Mouse (Mus musculus) adrenal gland, postnatal 36 days (tissue): ENCODE measurements around the gene Trat1. TPM values are rescaled to one million over a fixed set of nuclear protein-coding genes. Genes with fewer than 3 reads are reported as not detected.

Experiments
- DNase-seq, 2 experiments: peaks; one replicate each; pipeline ENCODE4 v3.0.0; 2021; ENCODE audit warnings: mixed read lengths in 1 of 2
- long read RNA-seq, 2 experiments: library from polyadenylated mRNA; stranded (forward); transcript quantifications; one replicate each; pipeline ENCODE4 v2.0.0; 2021; ENCODE audit warnings: borderline sequencing depth in 2 of 2
- total RNA-seq, 2 experiments: library from RNA; stranded (reverse); gene quantifications; 2 replicates each; pipeline ENCODE4 v1.2.3; 2021

Trat1 gene
- not detected for total RNA-seq
- long read RNA-seq, experiment 1 = 0 reads
- long read RNA-seq, experiment 2 = 0 reads

GRCm38 (mm10) chr16:48771971-48772445, at the start of gene Trat1:
TSS of gene Trat1 (minus strand) at chr16:48772021.
- DNase-seq = no peak

GRCm38 (mm10) chr16:48818524-48818923, 46.7 kb upstream of the Trat1 start:
- DNase-seq = peak in 1 of 2 experiments; percentile 15

DNA sequence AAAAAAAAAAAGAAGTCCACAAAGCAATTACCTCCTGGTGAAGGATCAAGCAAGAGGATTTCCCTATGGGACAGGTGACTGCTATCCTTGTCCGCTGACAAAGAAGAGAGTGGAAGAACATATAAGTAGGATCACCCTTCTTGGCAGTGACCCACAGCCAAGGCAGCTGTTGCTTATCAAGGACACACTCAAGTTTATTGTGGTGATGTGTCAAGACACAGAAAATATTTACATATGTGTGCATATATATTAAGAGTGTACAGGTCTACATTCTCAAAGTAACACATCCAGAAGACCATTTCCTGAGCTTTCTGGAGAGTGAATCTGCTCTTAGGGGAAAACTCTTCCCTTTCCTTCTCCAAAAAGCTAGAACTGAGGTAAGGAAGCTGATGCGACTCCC, 44.9 kb upstream of the Trat1 start, which contains the start of gene Retnlb:
Gene Retnlb, plus strand, starts transcription at position 162 of the 400 bp plus-strand sequence.
- DNase-seq = no peak

- DNase-seq = no peak
These were observed 40.1 kb upstream of the Trat1 start for GRCm38 (mm10) chr16:48811881-48812436.

DNA sequence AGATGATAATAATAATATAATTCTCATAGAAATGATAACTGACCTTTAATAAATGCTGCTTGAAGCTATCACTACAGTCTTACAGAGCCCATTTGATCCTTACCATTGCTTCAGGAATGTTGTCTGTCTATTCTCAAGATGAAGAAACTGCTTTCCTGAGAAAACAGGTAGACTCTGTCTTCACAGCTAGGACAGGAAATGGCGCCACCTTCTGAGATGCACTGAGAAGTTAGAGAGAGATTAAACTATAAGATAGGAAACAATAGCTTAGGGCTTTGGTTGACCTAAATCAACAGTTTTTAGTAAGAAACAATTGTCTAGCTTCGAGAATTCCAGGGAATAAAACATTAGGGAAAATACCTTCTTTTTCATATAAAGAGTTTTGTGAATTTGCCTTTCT, 37.6 kb upstream of the Trat1 start:
- DNase-seq = peak; percentile 7 to 31

GRCm38 (mm10) chr16:48806521-48806920, 34.7 kb upstream of the Trat1 start:
- no peak for DNase-seq

DNA sequence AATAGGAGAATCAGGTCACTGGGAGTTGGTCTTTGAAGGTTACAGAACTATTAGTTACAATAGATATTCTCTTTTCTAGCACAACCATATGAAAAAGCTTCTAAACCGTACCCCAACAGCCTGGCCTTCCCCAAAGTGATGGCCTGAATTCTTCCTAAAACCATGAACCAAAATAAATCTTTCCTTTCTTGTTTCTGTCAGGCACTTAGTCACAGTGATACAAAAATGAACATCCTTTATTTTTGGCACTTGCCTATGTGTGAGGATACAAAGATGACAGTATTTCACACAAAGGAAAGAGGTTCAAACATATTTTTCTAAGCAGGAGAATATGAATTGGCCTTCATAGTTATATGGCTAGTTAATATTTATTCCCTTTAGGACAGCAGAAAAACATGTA, 33.6 kb upstream of the Trat1 start:
- DNase-seq = no peak

DNA sequence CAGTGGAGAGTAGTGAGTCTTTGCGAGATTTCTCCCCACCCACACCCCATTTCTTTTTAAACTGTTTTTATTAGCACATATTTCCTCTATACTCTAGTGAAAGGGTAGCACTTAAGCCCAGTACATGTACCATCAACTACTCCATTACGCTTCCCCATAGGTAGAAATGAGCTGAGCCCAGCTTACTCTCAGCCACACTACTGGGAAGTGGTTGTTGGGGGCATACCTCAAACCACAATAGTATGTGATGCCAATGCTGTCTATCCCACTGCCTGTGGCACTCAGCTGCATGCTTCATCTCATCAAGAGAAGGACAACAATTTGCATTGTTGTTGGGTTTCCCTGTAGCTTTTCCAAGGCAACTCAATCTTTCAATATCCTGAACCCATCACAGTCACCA, 29.1 kb upstream of the Trat1 start:
- DNase-seq = no peak

GRCm38 (mm10) chr16:48799470-48799869, 27.6 kb upstream of the Trat1 start:
- no peak for DNase-seq

DNA sequence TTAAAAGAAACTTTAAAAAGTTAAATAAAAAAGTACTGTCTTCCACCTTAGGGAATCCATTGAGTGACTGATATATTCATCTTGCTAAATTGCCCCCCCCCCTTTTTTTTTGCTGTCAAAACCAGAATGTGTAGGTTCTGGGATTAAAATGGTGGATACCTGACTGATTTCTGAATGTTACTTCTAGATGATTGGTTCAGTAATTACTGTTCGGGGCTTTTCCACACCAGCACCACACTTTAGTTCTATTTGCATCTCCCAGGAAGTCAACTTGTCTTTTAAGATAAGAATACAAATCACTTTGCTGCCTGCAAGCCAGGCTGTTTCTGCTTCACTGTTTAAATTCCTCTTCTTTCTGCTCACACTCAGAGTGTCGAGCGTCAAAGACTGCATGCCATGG, 26.5 kb upstream of the Trat1 start:
- DNase-seq = no peak

DNA sequence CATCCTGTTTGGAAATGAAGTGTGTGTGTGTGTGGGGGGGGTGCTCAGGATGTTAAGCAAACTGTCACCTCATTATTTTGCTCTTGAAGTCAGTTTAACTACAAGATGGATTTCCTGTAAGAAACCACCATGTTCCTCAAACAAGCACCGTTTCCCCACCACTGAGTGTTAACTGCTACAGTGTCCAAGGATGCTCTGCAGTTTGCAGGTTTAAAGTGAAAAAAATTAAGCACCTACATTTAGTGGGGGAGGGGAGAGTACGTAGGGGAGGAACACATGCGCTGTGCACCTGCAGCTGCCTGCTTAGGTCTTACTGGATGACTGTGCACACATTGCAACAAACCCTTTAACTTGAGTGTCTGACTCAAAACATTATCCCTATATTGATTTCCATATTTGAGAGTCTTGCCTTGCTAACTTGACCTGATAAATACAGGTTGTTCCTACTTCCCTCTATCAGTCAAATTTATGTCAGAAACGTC, 16.9 kb upstream of the Trat1 start:
- no peak for DNase-seq

DNA sequence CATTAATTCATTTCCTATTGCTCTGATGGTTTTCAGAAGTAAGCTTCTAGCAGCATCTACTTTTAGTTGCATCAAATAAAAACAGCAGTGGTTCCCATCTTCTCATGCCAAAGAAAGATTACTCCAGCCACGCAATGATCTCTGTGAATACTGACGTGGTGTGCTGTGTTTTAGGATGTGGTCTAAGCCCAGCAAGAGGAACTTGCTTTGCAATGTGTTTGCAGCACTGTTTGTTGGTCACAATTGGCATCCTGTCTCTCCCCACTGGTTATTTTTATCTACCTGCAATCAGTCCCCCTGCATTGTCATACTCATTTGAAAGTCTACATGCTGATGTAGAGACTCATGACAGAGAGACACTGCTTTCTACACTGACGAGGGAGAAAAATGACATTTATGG, 14.4 kb upstream of the Trat1 start:
- no peak for DNase-seq

GRCm38 (mm10) chr16:48777254-48777653, 5.4 kb upstream of the Trat1 start:
- DNase-seq = no peak

GRCm38 (mm10) chr16:48769183-48769582, 2.6 kb downstream of the Trat1 start:
- DNase-seq = no peak

- no peak for DNase-seq
These were observed 11.0 kb downstream of the Trat1 start for GRCm38 (mm10) chr16:48760643-48761481.

DNA sequence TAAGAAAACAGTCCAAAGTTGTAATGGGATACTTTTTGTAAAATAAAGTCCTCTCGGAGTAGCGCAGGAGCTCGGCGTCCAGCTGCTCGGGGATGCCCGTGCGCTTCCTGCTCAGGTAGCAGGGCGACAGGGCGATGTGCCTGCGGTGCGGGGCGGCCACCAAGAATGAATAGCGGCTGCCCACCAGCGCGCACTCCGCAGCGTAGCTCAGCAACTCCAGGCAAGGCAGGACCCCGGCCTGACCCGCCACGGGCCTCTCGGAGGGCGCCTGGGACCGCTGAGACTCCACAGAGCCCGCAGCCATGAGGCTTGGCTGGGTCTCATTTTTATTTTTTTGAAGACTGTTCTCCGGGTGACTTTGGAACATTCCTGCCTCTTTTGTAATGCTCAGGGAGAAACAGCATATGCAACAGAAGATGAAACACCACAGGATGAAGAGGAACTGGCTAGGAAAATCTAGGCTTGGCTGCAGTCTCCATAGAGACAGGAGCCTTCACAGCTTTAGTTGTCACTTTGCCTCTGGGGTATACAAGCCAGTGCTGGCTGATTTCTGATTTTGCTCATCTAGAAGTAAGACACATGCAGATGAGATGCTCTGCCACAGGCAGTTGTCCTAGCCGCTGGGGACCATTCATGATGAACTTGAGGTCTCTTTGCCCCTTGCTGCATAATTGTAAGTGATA, 21.5 kb downstream of the Trat1 start:
- DNase-seq = no peak

GRCm38 (mm10) chr16:48745418-48745817, 26.4 kb downstream of the Trat1 start:
- DNase-seq = no peak

GRCm38 (mm10) chr16:48745011-48745410, 26.8 kb downstream of the Trat1 start:
- no peak for DNase-seq

- DNase-seq = no peak
These were observed 30.3 kb downstream of the Trat1 start for GRCm38 (mm10) chr16:48741549-48741948.

- DNase-seq = no peak
These were observed 31.8 kb downstream of the Trat1 start for GRCm38 (mm10) chr16:48739974-48740373.

DNA sequence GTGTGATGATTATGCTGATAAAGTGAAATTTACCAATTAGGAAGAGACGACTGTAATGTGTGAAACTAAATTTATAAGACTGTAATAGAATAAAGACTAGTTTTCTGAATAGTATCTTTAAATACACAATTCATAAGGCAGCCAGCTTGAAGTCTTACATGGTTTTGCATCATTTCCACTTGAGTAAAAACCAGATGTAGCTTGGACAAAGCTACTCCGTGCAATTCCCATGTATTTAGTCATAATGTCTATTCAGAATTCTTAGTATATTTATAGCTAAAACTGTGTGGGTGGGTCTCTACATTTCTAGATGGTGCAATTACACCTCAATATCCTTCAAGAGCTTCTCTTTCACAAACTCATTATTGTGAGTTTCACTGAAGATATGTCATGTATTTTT, 33.4 kb downstream of the Trat1 start:
- no peak for DNase-seq

DNA sequence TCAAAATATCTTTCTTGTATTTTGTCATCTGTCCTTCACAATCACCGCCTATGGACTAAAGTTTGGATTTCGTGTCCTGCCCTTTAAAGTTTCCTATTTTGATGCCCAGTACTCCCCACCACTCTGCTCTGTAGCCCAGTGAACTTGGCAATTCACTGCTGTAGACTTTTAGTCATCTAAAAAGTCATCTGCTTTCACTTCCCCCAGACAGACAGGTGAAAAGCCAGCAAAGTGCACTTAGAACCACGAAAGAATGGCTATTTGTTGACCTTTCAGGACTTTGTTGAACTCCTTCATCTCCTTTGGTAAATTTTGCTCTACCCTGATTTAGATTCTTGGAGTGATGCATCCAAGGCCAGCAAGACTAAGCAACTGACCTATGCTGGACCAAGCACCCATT, 34.9 kb downstream of the Trat1 start:
- no peak for DNase-seq

- no peak for DNase-seq
These were observed 51.6 kb downstream of the Trat1 start for GRCm38 (mm10) chr16:48720259-48720658.
